Mouse (Mus musculus): ENCODE data around the gene Sh3kbp1.

DNA sequence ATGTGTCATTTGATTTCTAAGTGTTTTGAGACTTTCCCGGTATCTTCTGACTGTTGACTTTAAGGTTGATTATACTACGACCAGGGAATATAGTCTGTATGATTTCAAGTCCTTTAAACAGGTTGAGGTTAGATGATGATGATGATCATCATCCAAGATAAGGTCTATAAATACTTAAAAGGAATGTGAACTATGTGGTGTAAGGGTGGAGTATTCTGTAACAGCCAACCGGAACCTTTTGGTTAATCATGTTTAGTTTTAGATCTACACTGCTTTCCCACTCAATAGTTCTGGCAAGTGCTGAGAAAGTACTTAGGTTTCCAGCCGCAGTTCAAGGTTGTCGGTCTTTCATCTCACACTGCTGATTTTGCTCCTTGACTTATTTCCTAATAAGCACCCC, 66.1 kb downstream of the Sh3kbp1 start:
- TF ChIP-seq CTCF (IDR thresholded peaks at IDR 0.05; ENCODE audit: extremely low read depth, insufficient read depth, insufficient read length, insufficient replicate concordance) (no peak), POLR2A (IDR thresholded peaks at IDR 0.05; ENCODE audit: low read depth, low read length) (no peak)

All from spleen, adult 2 months (tissue).